Mouse (Mus musculus) forebrain, embryonic 16.5 days (tissue): ENCODE results near the gene Fcer1g. TPM values are rescaled to one million over a fixed set of nuclear protein-coding genes. Genes with fewer than 3 reads are reported as not detected.

Source experiments
- ATAC-seq: fragments of 200-750 bp; cut with Nextera tagmentation; 2 replicates; pipeline ENCODE4 v1.8.0; 2017; ENCODE audit warnings: mild to moderate bottlenecking, moderate library complexity
- H3K27ac ChIP-seq: fragments of 300-500 bp; sonication (generic); 2 replicates; pipeline ENCODE4 v1.5.1; 2014; ENCODE audit warnings: low read length, control low read depth
- H3K27me3 ChIP-seq: fragments of 300-500 bp; sonication (generic); replicated peaks from 2 replicates; pipeline ENCODE4 v1.6.1; 2014; ENCODE audit warnings: low read length; ENCODE audit not compliant: control insufficient read depth, insufficient read depth
- H3K36me3 ChIP-seq: fragments of 300-500 bp; sonication (generic); 2 replicates; pipeline ENCODE4 v1.6.1; 2014; ENCODE audit not compliant: control insufficient read depth, insufficient read depth
- H3K4me1 ChIP-seq: fragments of 300-500 bp; sonication (generic); replicated peaks from 2 replicates; pipeline ENCODE4 v1.6.1; 2014; ENCODE audit warnings: low read length; ENCODE audit not compliant: control insufficient read depth, insufficient read depth
- H3K4me2 ChIP-seq: fragments of 300-500 bp; sonication (generic); 2 replicates; pipeline ENCODE4 v1.6.1; 2014; ENCODE audit warnings: mild to moderate bottlenecking, low read length, control low read depth
- H3K4me3 ChIP-seq: fragments of 300-500 bp; sonication (generic); replicated peaks from 2 replicates; pipeline ENCODE4 v1.5.1; 2014; ENCODE audit warnings: mild to moderate bottlenecking, low read length, control low read depth
- H3K9ac ChIP-seq: fragments of 300-500 bp; sonication (generic); replicated peaks from 2 replicates; pipeline ENCODE4 v1.6.1; 2014; ENCODE audit warnings: low read depth, low read length, control low read depth
- H3K9me3 ChIP-seq: fragments of 300-500 bp; sonication (generic); 2 replicates; pipeline ENCODE4 v1.6.1; 2016; ENCODE audit warnings: low read length; ENCODE audit not compliant: control insufficient read depth
- WGBS: fragments of 180-500 bp; shearing (Covaris S2); extraction: QIAGEN DNeasy Blood & Tissue Kit; methylation state at CpG from one replicate; pipeline ENCODE4 v1.1.7; 2014; 5-methylcytosine and 5-hydroxymethylcytosine counted together
- polyA plus RNA-seq: library from polyadenylated mRNA; unstranded; fragments of >200 nt; fragmentation: Nextera tagmentation; extraction: Ambion mirVana; gene quantifications from 2 replicates; pipeline ENCODE4 v1.2.1, GENCODE M21; 2015

Gene Fcer1g
- polyA plus RNA-seq = 15.7 and 17.6 TPM in 2 replicates

DNA sequence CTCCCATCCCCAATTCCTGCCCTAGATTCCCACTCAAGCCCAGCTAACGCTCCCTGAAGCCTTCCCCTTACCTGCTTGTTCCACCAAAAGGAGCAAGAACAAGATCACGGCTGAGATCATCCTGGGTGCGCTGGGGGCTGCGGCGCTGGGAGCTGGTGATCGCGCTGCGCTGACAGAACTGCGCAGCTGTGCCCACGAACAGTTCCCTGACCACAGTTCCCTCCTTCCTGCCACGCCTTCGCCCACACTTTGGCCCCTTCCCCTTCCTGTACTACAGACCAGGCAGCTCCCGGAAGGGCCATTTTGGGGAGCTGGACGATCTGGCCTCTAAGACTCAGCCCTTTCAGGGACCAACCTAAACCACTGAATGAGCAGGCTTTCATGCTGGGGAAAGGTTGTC, at the start of gene Fcer1g:
TSS of gene Fcer1g (minus strand) at position 240 of the 400 bp plus-strand sequence.
- 92% methylated on average over 14 of the region's 14 CpGs for WGBS
- H3K9me3 ChIP-seq = no peaks in the 10 kb centered on the region
- H3K4me2 ChIP-seq = no peak within 1 kb of the TSS
- no peak within 1 kb of the TSS for H3K4me3 ChIP-seq
- no peak for ATAC-seq
- H3K27me3 ChIP-seq = no peaks in the 10 kb centered on the region
- no peak within 1 kb of the TSS for H3K9ac ChIP-seq
- H3K4me1 ChIP-seq = no peaks in the 10 kb centered on the region
- H3K27ac ChIP-seq = no peak within 1 kb of the TSS
- H3K36me3 ChIP-seq = peaks cover 26% of the 10 kb centered on the region

- no peak overlapping the region for H3K4me2 ChIP-seq
- H3K4me3 ChIP-seq = no peak overlapping the region
- WGBS = 94% methylated on average over 18 of the region's 18 CpGs
- no peaks in the 10 kb centered on the region for H3K9me3 ChIP-seq
- no peak overlapping the region for H3K27ac ChIP-seq
- no peaks in the 10 kb centered on the region for H3K27me3 ChIP-seq
- peaks cover 11% of the 10 kb centered on the region; the same call in 1 of the 2 replicates for H3K36me3 ChIP-seq
- H3K9ac ChIP-seq = no peak overlapping the region
- ATAC-seq = no peak
- H3K4me1 ChIP-seq = peaks cover 43% of the 10 kb centered on the region
These were observed 49.3 kb upstream of the Fcer1g start for GRCm38 (mm10) chr1:171283188-171284160.

- no peak for ATAC-seq
- no peaks in the 10 kb centered on the region for H3K27me3 ChIP-seq
- H3K9me3 ChIP-seq = no peaks in the 10 kb centered on the region
- H3K36me3 ChIP-seq = peaks cover 11% of the 10 kb centered on the region; the same call in 1 of the 2 replicates
- peaks cover 37% of the 10 kb centered on the region for H3K4me1 ChIP-seq
- no peak overlapping the region for H3K4me2 ChIP-seq
- no peak overlapping the region for H3K4me3 ChIP-seq
- no peak overlapping the region for H3K9ac ChIP-seq
- 78% methylated on average over 18 of the region's 18 CpGs for WGBS
- no peak overlapping the region for H3K27ac ChIP-seq
These were observed 48.1 kb upstream of the Fcer1g start for GRCm38 (mm10) chr1:171282086-171282805.

- H3K4me3 ChIP-seq = peak overlapping the region; percentile 72
- H3K36me3 ChIP-seq = peaks cover 16% of the 10 kb centered on the region
- peak overlapping the region; percentile 71 for H3K27ac ChIP-seq
- H3K27me3 ChIP-seq = no peaks in the 10 kb centered on the region
- no peaks in the 10 kb centered on the region for H3K9me3 ChIP-seq
- H3K4me1 ChIP-seq = peaks cover 30% of the 10 kb centered on the region
- 0% methylated on average over 10 of the region's 10 CpGs for WGBS
- H3K4me2 ChIP-seq = peak overlapping the region; percentile 68
- H3K9ac ChIP-seq = peak overlapping the region; percentile 50
- ATAC-seq = peak; percentile 26
These were observed 47.4 kb upstream of the Fcer1g start for GRCm38 (mm10) chr1:171281528-171281923.

- Histone ChIP-seq H3K9me3 (no peaks in the 10 kb centered on the region), H3K4me1 (peaks cover 26% of the 10 kb centered on the region), H3K4me3 (peak within 1 kb of the TSS; percentile 72), H3K9ac (peak within 1 kb of the TSS; percentile 76), H3K27me3 (no peaks in the 10 kb centered on the region), H3K4me2 (peak within 1 kb of the TSS; percentile 84), H3K27ac (peak within 1 kb of the TSS; percentile 71), H3K36me3 (peaks cover 20% of the 10 kb centered on the region)
- peak; percentile 99 for ATAC-seq
- WGBS = under 1% methylated on average over 26 of the region's 26 CpGs
These were observed 46.9 kb upstream of the Fcer1g start, which contains the start of gene Ppox for GRCm38 (mm10) chr1:171280916-171281527. TSS of gene Ppox (minus strand) at chr1:171281186.

- WGBS = 1% methylated on average over 25 of the region's 25 CpGs
- Histone ChIP-seq H3K9me3 (no peaks in the 10 kb centered on the region), H3K4me2 (peak overlapping the region; percentile 84), H3K36me3 (peaks cover 23% of the 10 kb centered on the region), H3K9ac (peak overlapping the region; percentile 76), H3K27ac (no peak overlapping the region), H3K4me1 (peaks cover 20% of the 10 kb centered on the region), H3K4me3 (peak overlapping the region; percentile 72), H3K27me3 (no peaks in the 10 kb centered on the region)
- no peak; the same call in 1 of the 2 replicates for ATAC-seq
These were observed 46.2 kb upstream of the Fcer1g start for GRCm38 (mm10) chr1:171280250-171280915.

DNA sequence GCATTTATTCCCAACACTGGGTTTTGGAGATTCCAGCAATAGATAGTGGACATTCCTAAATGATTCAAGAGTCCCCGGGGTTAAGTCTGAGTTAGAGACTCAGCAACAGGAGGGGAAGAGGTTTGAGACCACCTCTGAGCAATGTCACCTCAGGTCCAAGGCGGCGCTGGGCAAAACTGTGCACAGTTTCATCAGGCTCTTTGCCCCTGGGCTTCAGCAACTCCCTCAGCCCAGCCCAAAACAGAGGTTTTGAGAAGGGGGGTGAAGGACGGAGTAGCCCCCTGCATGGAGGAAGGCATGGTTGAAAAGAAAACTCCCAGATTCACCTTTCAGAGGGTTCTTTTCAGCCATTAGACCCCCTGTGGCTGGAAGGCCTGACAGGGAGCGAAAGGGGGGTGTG, 45.6 kb upstream of the Fcer1g start:
- Histone ChIP-seq H3K4me1 (peaks cover 18% of the 10 kb centered on the region), H3K9me3 (no peaks in the 10 kb centered on the region), H3K4me2 (peak overlapping the region; percentile 84), H3K9ac (no peak overlapping the region), H3K27ac (no peak overlapping the region), H3K36me3 (peaks cover 18% of the 10 kb centered on the region), H3K4me3 (no peak overlapping the region), H3K27me3 (no peaks in the 10 kb centered on the region)
- 46% methylated on average over 5 of the region's 5 CpGs for WGBS
- ATAC-seq = no peak

DNA sequence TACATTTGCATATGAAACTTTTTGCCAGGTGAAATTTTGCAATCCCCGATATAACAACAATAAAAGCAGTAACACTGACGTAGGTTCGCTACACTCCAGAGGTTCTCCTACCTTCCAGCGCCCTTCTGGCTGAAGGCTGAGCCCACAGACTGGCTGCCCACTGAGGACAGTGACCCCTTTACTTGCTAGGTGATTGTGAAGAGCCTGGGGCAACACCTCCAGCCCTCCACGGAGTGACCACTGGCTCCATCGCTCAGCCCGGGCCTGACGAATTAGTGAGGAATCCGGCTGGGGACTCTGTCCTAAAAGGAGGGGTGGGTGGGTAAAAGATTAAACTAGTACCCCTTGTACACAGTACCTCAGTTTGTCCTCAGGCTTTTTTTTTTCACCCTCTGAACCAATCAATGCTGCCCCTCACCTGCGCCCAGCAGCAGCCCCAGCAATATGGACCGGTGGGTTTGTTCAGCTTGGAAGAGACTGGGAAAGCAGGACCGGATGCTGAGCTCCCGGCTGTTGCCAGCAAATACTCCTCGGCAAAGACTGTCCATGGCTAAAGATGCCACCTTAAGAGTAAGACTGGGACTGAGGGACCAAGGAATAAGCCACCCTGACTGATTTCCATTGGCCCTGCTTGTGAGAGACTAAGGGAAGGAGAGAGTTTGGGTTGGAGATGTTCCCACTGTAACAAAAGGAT, 45.0 kb upstream of the Fcer1g start:
- H3K9ac ChIP-seq = no peak overlapping the region
- H3K4me3 ChIP-seq = no peak overlapping the region
- no peaks in the 10 kb centered on the region for H3K9me3 ChIP-seq
- 90% methylated on average over 14 of the region's 14 CpGs for WGBS
- H3K4me2 ChIP-seq = no peak overlapping the region
- H3K36me3 ChIP-seq = peaks cover 20% of the 10 kb centered on the region
- no peak overlapping the region for H3K27ac ChIP-seq
- peaks cover 18% of the 10 kb centered on the region for H3K4me1 ChIP-seq
- H3K27me3 ChIP-seq = no peaks in the 10 kb centered on the region
- ATAC-seq = no peak
